Mouse (Mus musculus) gastrocnemius, adult 8-10 months (tissue): Measurements from ENCODE around the gene Akr1e1. TPM values are rescaled to one million over a fixed set of nuclear protein-coding genes. Genes with fewer than 3 reads are reported as not detected.
"Not testable (repeated sequence)": the region's sequence is repeated elsewhere in the genome, so short reads cannot be mapped to it uniquely, and the experiment has no call there.

ENCODE experiments used
- DNase-seq, 2 experiments: peaks; one replicate each; pipeline ENCODE4 v3.0.0; 2022; ENCODE audit warnings: low spot score in 2 of 2
- total RNA-seq, 4 experiments: library from RNA; stranded (reverse); gene quantifications; 2 replicates each; pipeline ENCODE4 v1.2.4; 2022

The Akr1e1 gene
- 10 to 100 TPM; 12.5 to 17.2 (median 14.0) TPM for total RNA-seq

- peak; percentile 79 to 82 for DNase-seq
Measured at GRCm38 (mm10) chr13:4608961-4609409, at the start of gene Akr1e1. TSS of gene Akr1e1 (minus strand) at chr13:4609174.

DNA sequence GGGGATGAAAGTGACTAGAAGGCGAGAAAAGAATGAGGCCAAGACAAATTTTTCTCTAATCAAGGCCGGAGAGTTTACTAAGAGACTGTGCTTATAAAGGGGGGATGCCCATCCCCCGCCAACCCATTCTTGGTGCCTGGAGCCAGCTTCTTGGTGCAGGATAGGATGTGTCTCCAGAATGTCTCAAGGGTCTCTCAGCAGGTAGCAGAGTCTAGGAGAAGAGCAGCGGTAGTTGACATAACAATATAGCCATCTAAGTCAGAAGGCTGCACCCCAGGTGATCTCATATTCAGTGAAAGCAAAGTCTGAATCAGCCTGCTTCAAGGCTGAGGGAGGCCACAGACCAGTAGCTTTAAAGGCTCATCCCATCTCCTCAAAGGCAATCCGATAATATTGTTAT, 49.4 kb upstream of the Akr1e1 start:
- no peak for DNase-seq

- DNase-seq = no peak
Measured at GRCm38 (mm10) chr13:4656277-4657146, 47.5 kb upstream of the Akr1e1 start.

DNA sequence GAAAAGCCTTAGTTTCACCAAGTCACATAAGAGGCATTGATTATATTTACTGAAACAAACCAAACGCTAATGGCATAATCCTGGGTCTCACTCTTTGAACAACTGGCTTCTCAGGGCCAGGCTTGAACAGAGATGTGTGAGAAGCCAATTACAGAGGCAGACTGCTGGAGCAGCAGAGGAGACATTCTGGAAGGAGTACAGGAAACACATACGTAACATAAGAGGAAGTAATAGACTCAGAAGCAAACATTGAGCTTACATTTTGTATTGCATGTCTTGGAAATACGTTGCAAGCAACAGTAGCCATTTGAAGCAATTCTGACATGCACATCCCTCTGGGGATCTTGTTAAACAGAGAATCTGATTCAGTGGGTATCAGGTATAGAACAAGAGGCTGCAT, 41.2 kb upstream of the Akr1e1 start:
- no peak for DNase-seq

- no peak for DNase-seq
Measured at GRCm38 (mm10) chr13:4645248-4645647, 36.3 kb upstream of the Akr1e1 start.

DNA sequence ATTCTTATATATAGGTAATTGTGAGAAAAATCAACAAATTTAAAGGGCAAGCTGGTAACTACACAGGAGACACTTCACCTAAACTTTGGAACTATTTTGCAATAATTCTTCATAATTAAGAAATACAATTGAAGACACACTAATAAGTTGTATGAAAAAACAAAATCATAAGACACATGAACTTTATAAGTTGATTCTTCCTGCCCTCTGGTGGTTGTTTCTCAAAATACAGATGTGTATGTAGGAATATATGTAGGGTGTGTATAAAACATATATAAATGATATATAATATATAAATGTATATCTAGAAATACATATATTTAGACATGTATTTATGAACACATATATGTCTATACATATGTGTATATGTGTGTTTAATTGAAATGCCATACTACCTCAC, 1.9 kb upstream of the Akr1e1 start:
- DNase-seq = no peak

GRCm38 (mm10) chr13:4608530-4608929, 444 bp downstream of the Akr1e1 start:
- no peak for DNase-seq

DNA sequence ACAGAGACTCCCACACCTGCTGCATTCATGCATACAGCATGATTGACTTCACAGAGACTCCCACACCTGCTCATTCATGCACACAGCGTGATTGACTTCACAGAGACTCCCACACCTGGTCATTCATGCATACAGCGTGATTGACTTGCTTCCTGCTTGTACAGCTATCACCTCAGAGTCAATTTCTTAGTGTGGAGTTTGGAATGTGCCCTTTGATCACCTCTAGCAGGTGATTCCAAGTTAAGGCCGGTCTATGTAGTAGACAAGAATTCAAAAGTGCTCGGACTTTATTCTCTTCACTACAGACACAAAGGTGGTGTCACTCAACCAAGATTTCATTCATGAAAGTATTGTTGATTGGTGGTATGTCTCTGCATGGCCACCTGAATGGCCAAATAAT, 2.2 kb downstream of the Akr1e1 start:
- no peak for DNase-seq

- DNase-seq = not testable (repeated sequence)
Measured at GRCm38 (mm10) chr13:4603431-4603830, 5.5 kb downstream of the Akr1e1 start.

DNA sequence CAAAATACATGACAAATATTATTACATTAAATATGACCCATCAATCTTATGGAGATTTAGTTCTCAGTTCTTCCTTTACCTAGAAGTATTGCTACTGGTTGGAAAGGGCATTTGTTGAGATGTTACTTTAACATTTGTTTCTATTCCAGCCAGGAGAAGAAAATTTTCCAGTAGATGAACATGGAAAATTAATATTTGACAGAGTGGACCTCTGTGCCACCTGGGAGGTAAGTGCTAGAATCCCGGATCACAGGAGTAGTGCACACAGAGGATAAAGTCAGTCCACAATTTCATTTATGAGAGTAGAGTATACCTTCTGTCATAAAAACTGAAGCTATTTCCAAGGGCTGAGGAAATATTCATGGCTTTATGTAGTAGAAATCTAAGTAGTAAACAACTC, 32.1 kb downstream of the Akr1e1 start:
- no peak for DNase-seq

DNA sequence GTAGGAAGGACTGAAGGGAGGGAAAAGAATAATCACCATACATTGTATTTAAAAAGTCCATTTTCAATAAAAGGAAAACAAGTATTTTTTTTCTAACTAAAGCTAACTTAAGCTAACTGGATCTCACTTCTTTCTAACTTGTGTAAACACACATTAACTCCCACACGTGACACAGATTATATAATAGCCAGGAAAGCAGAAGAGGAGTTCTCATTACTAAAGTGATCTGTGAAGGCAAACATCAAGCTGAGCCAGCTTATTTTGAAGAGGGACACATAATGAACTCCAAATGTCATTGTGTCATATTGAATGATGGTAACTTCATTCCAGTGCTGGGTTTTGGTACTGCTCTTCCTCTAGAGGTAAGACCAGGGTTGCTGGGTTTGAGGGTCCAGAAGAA, 35.1 kb downstream of the Akr1e1 start, which contains the start of gene Akr1c21:
Gene Akr1c21 (plus strand): TSS at position 205 of the 400 bp plus-strand sequence.
- no peak for DNase-seq

GRCm38 (mm10) chr13:4565996-4566395, 43.0 kb downstream of the Akr1e1 start:
- DNase-seq = no peak

GRCm38 (mm10) chr13:4560500-4560899, 48.5 kb downstream of the Akr1e1 start:
- no peak for DNase-seq

DNA sequence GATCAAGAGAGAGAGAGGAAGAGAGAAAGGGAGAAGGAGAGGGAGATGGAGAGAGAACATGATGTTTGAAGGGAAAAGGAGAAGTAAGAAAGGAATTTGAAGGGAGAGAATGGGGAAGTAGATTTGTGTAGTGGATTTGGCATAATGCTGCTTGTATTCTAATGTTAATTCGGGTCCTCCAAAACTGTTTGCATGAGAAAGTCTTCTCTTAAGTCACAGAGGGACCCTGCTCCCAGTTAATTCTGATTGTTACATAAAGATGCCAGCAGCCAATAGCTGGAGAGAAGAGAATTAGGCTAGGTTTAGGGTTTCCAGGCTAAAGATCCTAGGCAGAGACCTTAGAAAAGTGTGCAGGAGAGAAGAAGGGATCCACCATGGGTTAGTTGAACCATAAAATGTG, 49.8 kb downstream of the Akr1e1 start:
- no peak for DNase-seq

Other genes with a start within 250 kb of the Akr1e1 start
- gene Akr1c6, start 174.9 kb downstream of the Akr1e1 start, total RNA-seq = under 1 TPM in 1 of 4 experiments, not detected in 3; 0.46 TPM
- gene Akr1c20, start 85.8 kb downstream of the Akr1e1 start, total RNA-seq = not detected
- gene Akr1c21, start 35.1 kb downstream of the Akr1e1 start, total RNA-seq = not detected